Mouse (Mus musculus) bone marrow, adult 2 months (tissue): ENCODE measurements around the gene Hmbs.

Experiments used
- CTCF ChIP-seq: fragments of 200-500 bp; IDR thresholded peaks from 2 replicates; pipeline ENCODE4 v1.5.1; 2011; ENCODE audit warnings: low read length, control low read depth; ENCODE audit not compliant: control insufficient read depth, insufficient read depth
- POLR2A ChIP-seq: fragments of 200-500 bp; IDR thresholded peaks from 2 replicates; pipeline ENCODE4 v1.6.1; 2011; ENCODE audit warnings: low read depth, mild to moderate bottlenecking, control low read depth, low read length, borderline replicate concordance; ENCODE audit not compliant: control insufficient read depth

- no peak for TF ChIP-seq POLR2A
- no peak for TF ChIP-seq CTCF
These were observed 9.1 kb upstream of the Hmbs start for GRCm38 (mm10) chr9:44353142-44353541.
